Mouse (Mus musculus) spleen, postnatal 14 days (tissue): ENCODE data around the gene Sult6b2.

Experiments used
- DNase-seq, 2 experiments: peaks; one replicate each; pipeline ENCODE4 v3.0.0; 2021 to 2022; ENCODE audit warnings: low spot score in 2 of 2

Gene Sult6b2

DNA sequence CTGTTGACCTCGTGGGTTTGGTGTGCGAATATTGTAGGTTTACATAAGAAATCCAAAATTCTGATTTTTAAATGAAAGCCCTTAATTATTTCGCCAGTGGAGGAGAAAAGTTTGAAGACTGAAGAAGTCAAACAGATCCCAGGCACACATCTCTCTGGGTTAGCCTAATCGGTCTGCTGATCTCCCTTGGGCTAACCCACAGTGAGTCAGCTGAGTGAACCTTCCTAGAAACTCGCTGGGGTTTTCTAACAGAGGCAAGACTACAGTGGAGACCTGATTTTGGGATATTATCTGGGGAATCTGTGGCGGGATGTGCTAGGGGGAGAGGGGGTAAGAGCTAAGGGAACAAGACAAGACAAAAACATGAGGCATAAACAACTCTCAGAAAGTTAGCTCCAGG is 5.9 kb upstream of the Sult6b2 start:
- no peak for DNase-seq

DNA sequence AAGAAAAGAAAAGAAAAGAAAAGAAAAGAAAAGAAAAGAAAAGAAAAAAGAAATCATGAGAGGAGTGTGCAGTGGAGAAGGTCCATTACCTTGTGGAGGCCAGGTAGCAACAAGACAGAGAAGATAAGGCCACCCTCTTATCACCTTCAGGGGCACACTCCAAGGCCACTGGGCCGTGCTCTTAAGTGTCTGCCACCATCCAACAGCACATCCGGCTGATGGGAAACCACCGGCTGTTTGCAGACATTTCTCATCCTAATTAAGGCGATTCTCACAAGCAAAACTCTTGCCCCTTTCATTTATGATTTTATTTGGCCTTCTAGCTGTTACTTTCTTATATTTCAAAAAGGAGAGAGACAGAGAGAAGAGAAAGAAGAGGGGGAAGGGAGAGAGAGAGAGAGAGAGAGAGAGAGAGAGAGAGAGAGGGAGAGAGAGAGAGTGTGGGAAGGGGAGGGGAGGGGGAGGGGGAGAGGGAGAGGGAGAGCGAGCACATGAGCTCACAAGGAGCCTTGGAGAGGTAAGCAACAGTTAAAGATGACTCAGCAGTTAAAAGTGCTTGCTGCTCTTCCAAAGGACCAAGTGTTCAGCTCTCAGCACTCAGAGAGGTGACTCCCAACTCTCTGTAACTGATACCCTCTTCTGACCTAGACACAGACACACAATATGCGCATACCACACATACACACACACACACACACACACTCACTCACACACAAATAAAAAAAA is 5.2 kb upstream of the Sult6b2 start:
- DNase-seq = no peak

DNA sequence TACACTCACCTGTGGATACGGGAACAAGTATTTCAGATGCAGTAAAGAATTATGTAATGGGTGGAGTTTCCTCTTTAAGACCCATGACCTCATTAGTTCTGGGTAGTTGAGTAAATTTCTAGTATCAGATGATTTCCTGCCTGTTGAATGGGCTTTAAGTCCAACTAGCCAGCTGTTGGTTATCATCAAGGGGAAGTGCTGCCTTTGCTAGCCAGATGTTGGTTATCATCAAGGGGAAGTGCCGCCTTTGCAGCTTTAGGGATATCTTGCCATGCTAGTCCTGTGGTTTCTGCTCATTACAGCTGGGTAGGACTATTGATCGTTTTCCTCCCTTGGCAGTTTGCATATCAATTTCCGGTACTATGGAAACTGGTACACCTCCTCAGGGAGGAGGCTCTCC is 2.0 kb upstream of the Sult6b2 start:
- DNase-seq = no peak

DNA sequence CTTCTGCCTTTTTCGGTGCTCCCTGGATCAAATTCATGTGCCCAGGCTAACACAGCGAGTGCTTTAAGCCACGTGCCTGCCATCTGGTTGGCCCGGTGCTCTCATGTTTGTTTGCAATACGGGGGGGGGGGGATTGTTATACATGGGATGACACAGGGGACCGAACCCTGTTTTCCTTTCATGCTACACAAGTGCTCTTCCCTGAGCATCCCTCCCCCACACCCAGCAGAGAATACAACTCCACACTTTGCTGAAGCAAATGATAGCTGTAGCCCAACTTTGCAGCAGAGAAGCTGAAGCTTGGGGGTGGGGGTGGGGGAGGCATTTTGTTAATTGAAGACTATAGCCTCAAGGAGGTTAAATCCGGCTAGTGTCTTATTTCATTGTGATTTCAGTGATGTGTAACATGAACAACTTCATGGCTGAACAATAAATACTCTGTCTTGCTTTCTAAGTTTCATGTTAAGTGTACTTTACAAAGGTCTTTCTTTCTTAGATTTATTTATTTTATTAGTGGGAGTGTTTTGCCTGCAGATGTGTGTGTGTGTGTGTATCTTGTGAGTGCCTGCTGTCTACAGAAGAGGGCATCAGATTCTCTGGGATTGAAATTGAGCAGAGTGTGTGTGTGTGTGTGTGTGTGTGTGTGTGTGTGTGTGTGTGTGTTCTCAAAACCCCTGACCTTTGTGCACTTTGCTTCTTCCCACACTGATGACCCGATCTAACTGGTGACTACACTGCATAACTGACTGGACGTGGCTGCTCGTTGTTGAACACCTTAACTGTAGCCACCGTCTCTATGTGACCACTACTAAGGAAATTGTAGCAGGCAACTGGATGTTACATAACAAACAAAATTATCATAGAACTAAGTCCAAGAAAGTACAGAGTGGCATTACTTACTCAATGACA is 1.4 kb downstream of the Sult6b2 start:
- no peak for DNase-seq

DNA sequence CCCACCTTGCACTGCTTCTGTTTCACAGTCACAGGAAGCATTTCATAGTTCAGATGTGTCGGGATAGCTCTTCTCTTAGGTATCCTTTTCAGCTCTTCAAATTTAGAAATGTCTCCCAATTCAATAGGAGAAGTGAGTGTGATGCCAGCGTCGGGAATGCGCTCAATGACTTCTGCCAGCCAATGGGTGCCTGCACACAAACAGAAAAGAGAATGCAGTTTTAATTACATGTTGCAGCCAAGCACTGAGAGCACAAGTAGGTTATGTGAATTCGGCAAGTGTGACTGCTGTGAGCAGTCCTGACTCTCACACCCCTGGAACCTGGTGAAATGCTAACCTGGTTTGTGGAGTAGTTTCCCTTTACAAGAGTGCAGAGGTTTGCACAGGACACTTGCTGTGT is 2.6 kb downstream of the Sult6b2 start:
- no peak for DNase-seq

DNA sequence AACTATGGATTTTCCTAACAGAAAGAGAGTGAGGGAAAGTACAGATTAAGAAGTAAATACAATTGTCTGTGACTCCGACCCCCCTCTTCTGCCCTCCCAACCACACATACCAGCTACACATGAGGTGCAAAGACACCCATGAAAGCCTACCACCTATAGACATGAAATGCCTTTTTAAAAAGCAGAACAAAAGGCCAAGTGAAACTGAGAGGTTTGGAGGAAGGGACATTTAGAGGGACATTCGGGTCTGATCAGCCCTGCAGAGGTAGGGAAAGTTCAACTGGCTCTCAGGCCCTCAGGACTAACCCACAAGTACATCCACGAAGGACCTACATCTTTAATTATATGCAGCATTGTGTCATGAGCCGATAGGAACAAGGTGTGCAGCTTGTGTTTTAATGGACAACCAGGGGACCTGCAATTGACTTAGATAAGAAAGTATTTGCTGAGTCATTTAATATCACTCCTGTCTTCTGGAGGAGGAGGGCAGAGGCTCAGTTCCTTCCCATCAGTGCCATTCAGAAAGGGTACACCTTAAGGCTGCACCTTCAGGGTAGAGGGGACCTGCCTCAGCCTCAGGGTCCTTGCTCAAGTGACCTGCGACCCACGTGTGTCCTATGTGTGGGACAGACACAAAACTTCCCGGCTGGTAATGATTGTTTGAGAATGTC is 4.5 kb downstream of the Sult6b2 start:
- no peak for DNase-seq

DNA sequence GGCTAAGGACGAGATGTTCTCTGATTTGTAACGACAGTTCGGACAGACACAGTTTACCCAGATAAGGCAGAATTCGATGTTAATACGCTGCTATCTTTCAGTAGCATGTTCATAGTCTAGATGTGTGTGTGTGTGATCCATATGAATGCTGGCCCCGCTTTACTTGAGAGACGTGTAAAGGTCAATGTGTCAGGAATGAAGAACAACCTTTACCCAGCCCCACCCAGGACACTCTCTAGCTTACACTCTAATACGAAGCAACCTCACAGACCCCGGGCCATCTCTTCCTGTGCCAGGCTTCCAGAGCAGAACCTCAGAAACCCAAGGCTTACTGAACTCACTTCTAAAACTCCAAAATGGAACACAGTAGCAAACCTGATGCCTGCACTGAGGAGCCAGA is 5.5 kb downstream of the Sult6b2 start:
- DNase-seq = no peak

DNA sequence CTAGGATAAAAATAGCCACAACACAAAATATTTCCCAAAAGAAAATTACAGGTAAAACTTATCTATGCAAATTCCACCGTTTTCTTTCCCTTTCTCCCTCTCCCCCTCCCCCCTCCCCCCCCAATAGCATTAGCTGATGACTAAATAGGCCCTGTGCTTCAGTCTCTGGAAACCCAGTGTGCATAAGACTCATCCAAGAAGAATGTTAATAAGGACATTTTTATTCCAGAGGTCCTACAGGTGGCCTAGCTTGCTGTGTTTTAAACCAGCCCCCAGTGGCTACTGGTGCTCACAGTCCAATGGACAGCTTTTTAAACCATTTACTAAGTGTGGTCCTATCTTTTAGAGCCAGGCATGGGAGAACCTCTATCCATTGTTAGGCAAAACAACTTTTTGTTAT is 6.3 kb downstream of the Sult6b2 start:
- DNase-seq = no peak

DNA sequence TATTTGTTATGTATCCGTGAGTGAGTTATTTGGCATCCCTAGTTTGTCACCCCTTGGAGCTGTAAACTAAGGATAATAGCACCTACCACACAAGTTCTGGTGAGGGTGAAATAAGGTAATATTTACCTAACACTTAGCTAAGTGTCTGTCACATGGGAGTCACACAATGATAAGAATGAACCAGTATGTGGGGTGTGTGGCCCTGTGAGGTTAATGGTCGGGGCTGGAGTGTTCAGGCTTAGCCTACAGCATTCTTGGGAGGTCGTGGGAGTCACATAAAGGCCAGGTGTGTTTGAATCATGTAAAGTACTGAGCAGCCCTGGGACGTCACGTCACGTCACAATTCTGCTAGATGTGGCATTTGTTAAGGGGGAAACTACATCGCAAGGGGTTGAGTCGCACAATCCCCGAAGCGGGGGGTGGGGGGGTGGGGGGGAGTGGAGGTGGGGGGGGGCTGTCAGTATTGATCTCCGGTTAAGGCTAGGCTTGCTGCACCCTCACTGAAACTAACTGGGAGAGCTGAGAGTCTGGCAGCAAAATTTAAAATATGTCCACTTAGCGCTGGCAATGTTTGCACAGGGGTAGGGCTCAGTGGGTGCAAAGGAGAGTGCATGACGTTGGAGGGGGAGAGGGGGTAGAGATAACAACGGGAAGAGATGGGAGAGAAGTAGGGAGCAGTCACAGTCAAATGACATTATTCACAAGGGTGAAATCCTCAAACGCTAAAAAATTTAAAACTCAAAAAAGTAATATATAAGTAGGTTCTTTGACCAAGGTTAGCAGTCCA is 8.5 kb downstream of the Sult6b2 start:
- DNase-seq = no peak

DNA sequence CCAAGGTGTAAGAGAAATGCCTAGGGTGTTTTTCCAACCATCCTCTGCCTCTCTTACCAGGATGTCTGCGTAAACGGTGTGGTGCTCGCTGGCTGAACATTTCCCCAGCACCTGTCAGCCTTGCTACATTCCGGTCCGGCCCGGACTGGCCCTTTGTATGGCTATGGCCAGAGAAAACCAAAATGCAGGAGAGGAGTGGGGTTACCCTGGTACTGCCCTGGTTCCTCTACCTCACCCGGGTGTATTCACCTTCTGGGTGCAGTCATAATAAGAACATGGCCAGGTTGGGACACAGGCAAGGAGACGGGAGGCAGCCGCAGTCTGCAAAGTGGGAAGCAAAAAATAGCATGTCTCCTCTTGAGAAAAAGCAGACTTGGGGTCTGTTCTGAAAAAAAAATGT is 9.2 kb downstream of the Sult6b2 start:
- DNase-seq = no peak

DNA sequence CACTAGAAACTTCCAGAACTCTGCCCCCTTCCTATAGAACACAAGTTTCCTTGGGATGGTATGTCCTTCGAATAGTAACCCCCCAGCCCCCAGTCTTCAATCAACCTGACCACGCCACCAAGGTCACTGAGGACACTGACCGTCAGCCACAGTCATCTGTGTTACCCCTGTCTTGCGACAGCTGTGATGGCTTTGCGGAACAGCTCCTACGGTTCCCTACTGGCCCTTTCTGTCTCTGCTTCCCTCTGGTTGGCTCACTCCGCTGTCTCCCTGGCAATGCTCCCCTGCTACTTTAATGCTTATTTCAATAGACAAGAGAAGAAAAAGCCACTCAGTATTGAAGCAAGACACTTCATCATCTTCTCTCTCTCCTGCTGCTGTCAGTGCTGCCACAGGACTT is 10.8 kb downstream of the Sult6b2 start:
- no peak for DNase-seq

DNA sequence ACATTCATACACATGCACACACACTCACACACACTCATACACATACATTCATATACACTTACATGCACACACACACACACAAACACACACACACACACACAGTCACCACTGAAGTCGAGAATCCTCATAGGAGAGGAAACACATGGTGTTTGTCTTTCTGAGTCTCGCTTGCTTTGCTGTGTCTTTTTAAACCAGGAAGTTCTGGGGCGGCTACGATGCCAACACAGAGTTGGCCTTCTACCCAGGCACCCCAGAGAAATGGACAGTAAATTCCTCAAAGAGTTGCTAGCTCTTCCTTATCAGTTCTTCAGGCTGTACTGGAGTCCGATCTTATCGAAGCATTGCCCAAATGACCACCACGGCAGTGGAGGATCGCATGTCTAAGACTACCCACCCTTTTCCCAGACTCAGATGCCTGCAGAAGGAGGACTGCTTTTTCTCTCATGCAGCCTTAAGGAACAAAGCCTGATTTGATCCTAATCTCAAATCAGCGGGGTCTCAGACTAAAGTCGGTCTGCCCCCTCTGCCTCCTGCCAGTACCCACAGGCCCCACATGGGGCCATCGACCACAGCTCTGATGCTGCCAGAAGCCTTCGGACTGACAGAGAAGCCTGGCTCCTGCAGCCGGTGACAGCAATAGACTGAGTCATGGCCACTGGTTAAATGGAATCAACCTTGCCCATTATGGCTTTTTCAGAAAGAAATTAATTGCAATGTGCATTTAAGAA is 11.9 kb downstream of the Sult6b2 start:
- DNase-seq = no peak

DNA sequence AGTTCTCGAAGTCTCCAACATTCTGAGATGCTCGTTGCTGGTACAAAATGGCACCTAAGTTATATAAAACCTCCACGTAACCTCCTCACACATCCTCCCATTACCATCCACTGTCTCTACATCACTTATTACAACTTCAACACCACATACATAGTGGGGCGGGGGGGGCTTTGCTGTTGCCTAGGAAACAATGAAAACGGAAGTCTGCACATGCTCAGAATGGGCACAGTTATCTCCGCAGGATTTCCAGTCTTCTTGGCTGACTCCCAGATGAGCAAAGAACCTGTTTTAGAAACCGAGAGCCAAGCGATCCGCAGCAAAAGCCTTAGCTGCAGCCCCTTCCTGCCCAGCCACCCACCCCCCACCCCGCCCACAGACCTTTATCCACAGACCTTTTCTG is 14.6 kb downstream of the Sult6b2 start:
- no peak for DNase-seq

DNA sequence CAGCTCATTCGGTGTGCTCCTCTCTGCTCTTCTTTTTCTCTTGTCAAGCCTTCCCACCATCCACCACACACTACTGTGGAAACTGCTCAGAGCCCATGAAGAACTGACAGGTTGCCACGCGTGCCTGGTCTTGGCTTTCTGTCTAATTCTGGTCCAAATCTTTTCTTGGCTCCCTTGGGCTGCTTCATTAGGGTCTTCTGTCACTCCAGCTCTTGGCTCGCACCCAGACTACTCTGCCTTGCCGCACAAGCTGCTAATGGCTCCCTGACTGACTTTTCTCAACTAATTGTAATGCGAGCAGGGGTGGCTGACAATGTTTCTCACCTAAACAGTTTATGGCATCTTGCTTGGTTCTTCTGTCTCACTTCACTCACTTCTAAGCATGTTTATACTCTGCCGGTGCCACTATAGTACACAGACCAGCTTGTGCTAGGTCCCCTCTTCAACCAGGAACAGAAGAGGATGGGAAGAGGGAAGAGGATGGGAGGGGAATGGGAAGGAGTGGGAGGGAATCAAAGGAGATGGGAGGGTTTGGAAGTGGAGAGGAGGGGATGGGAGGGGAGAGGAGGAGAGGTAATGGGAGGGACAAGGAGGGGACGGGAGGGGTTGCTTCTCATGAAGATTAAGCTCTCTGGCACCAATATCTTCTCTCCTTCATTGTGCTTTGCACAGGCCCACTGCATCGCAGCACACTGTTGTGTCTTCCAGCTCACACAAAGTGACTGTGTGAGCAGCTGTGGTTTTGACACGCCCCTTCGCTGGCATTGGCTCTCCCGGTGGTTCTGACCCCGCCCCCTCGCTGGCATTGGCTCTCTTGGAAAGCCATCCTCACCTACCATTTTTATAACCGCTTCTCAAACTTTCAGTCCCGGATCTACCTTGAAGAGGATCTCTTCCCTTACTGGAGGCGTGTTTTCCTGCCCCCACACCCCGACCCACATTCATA is 16.0 kb downstream of the Sult6b2 start:
- no peak for DNase-seq

DNA sequence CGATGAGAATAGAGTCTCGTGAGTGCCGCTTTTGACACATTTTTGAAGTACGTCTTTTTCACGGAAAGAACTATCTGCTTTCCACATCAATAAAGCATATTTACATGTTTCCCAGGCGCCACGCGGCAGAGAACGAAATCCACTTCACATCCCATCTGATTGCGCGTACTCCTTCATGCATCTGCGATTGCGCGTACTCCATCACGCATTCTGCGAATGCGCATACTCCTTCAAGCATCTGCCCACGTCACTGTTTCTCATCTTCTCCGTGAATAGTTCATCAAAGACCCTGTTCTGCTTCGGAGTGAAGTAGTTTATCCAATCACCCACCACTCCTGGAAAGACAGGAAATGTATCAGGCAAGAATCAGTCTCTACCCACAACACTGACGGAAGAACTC is 18.2 kb downstream of the Sult6b2 start:
- no peak for DNase-seq

DNA sequence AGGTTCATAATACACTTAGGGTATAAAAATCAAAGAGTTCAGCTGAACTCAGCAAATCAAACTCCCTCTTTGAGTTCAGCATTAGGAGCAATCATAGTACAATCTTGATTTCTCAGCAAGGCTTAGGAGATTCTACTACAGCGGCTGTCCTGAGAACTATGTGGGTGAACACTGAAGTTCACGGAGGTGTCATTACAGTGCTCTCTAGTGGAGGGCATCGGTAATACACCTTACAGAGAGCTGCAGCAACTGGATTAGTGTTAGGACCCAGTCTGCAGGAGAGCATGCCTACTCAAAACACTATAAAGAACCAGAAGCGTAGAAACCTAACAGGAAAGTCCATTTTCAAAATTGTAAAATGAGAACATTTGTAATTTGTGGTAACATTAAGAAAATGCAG is 19.0 kb downstream of the Sult6b2 start:
- DNase-seq = peak in 1 of 2 experiments; percentile 62

DNA sequence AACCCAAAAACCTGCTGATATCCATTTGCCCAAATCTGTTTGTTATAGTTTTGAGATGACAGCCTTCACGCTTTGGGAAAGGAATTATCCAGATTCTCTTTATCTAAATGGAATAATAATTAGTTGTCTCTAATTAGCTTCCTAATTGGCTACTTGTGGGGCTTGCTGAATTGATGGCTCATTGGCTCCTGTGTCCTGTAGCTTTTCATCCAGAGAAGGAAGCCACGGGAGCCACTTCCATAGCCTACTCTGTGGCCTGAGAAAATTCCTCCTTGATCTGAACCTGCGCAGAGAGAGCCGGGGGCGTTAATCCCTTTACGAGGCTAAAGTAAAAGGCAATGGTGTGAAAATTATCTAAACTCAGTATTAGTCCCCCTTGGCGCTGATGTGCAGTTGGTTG is 23.0 kb downstream of the Sult6b2 start:
- DNase-seq = no peak

DNA sequence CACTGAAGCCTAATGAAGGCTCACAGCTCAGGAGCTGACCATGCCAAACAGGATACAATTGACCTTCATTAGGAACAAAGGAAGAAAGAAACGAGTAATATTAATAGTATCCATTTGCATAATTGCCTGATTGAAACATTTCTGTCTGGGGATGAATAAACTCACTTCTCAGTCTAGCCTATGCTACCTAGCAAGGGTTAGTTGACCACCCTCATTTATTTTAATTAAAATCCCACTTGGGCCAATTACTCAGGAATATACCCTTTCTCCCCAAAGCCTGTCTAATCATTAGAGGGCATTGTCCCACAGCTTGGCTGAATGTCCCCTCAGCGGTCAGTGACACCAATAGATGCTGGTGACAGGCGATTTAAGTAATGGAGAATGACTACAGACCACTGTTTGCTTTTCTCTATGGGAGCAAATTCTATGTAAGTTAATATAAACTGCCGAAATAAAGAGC is 23.7 kb downstream of the Sult6b2 start:
- DNase-seq = no peak

DNA sequence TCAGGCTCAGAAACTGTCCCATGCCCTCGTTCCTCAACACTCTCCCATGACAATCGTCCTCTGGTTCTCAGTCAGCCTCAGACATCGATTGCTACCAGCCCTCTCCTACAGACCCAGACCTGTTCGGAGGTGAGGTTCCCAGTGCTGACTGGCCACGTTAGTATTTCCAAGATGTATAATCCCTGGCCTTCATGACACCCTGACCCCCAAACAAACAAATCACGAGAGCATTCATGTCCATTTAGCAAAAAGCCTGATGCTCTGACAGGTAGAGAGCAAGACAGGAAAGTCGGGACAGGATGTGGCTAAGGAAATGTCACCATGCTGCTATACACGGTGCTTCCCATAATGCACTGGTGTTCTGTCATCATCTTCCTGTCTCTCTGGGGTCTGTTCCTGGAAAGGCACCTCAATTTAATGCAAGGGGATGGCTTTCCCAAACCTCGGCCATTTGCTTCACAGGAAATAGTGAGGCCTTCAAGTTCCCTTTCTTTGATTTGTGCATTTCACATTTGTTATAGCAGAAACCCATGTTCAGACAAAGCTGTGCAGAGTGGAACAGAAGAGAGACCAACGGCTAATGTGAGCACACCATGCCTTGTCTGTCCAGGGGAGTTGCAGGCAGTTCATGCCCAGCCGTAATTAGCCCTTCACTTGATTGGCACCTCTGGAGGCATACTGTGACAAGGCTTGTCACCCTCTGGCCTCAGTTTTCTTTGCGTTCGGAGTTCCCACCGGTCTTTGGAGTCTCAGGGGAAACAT is 24.3 kb downstream of the Sult6b2 start:
- DNase-seq = no peak
